In genomic region chr1:192086279-192087037, GRCm38 (mm10) we compare ENCODE assay signal across 12 mouse cellular contexts. TPM values are rescaled to one million over a fixed set of nuclear protein-coding genes. Genes with fewer than 3 reads are reported as not detected.
DNase-seq lines count a peak whose midpoint lies in the region; ATAC-seq and TF ChIP-seq lines count a peak whose summit lies in the region.
"Had no signal": no experiment of that assay in that cellular context is flagged by ENCODE, and none has a peak within 500 bp of the region (broad histone marks: within the 10 kb centered on the region; RNA-seq: fewer than 3 reads in every experiment).

No protein-coding gene starts in this region.

- TF ChIP-seq POLR2A in small intestine, adult 2 months (IDR thresholded peaks at IDR 0.05; ENCODE audit: low read depth, low read length): no peak

- WGBS in small intestine, adult 2 months: 58% methylated on average over 12 of the region's 12 CpGs

- TF ChIP-seq CTCF in small intestine, adult 2 months (IDR thresholded peaks at IDR 0.05; ENCODE audit: extremely low read depth, insufficient read length, insufficient replicate concordance, low read depth, low read length): peak; percentile 6; the same call in 1 of the 2 replicates

- peak; percentile 40 to 60 for DNase-seq in thymus, postnatal 36 days
- DNase-seq in adrenal gland, adult 8-10 months: no peak
- DNase-seq in ovary, postnatal 36 days (ENCODE audit: low spot score): no peak
- DNase-seq: cerebellum, postnatal 10 days; gastrocnemius, adult 2 months; kidney, postnatal 25 days had no signal

- H3K4me1 ChIP-seq in megakaryocyte, embryonic 14.5 days: peaks cover 71% of the 10 kb centered on the region
- peaks cover 16% of the 10 kb centered on the region for H3K4me1 ChIP-seq in small intestine, adult 2 months (ENCODE audit: control insufficient read depth, insufficient read depth, insufficient read length, low read length)

- ATAC-seq in megakaryocyte, adult 5-6 weeks (ENCODE audit: poor library complexity, severe bottlenecking): no peak
- peak; percentile 78 for ATAC-seq in activated CD4-positive, CD25-positive, alpha-beta regulatory T cell, adult 4 months

- peaks cover 87% of the 10 kb centered on the region for H3K36me3 ChIP-seq in megakaryocyte, embryonic 14.5 days (replicated peaks; ENCODE audit: low read length)
- no peaks in the 10 kb centered on the region for H3K36me3 ChIP-seq in small intestine, adult 2 months (ENCODE audit: control insufficient read depth, insufficient read depth, low read length)
- H3K36me3 ChIP-seq: forebrain, embryonic 10.5 days had no signal

- H3K27me3 ChIP-seq in megakaryocyte, embryonic 14.5 days (replicated peaks): no peaks in the 10 kb centered on the region
- H3K27me3 ChIP-seq in small intestine, adult 2 months (ENCODE audit: control insufficient read depth, insufficient read depth, low read length): no peaks in the 10 kb centered on the region

- peaks cover 11% of the 10 kb centered on the region for H3K9me3 ChIP-seq in megakaryocyte, embryonic 14.5 days

- peak overlapping the region; percentile 80 for H3K4me3 ChIP-seq in megakaryocyte, embryonic 14.5 days (replicated peaks)
- H3K4me3 ChIP-seq in small intestine, adult 2 months (ENCODE audit: low read depth, low read length): peak overlapping the region; percentile 4; the same call in 1 of the 2 replicates
- H3K4me3 ChIP-seq: forebrain, embryonic 10.5 days; gastrocnemius, adult 2 months; heart, embryonic 13.5 days had no signal

- peak overlapping the region; percentile 49 for H3K27ac ChIP-seq in small intestine, adult 2 months (ENCODE audit: insufficient read depth, low read depth, low read length)
- H3K27ac ChIP-seq: forebrain, embryonic 10.5 days; gastrocnemius, adult 2 months; heart, embryonic 13.5 days had no signal

RNA-seq across cellular contexts. Expression of gene Traf5, which starts 5.9 kb away (rescaled TPM):
- 3.8 and 8.2 TPM in 2 replicates for polyA plus RNA-seq in megakaryocyte, embryonic 14.5 days (2012; ENCODE audit: insufficient read depth, low replicate concordance)
- 26.7 and 33.1 TPM in 2 replicates for total RNA-seq in megakaryocyte, adult 5-6 weeks (2015)
- total RNA-seq in megakaryocyte, adult 5-6 weeks (2017): 15.8 and 18.9 TPM in 2 replicates
- polyA plus RNA-seq in activated CD4-positive, CD25-positive, alpha-beta regulatory T cell, adult 4 months (2017; shearing (Covaris generic)): 10 to 100 TPM; 54.1 to 58.9 TPM
- 5.0 and 9.7 TPM in 2 replicates for polyA plus RNA-seq in small intestine, adult 2 months (2012; rRNA removed)
- 10 to 100 TPM in 1 of 4 experiments, 1 to 10 TPM in 3; 4.5 to 15.4 (median 7.7) TPM for total RNA-seq in adrenal gland, adult 8-10 months (2022)

RNA-seq across cellular contexts. Expression of gene Rcor3, which starts 51.4 kb away (rescaled TPM):
- polyA plus RNA-seq in megakaryocyte, embryonic 14.5 days (2012; ENCODE audit: insufficient read depth, low replicate concordance): 6.0 and 15.6 TPM in 2 replicates
- 22.4 and 25.1 TPM in 2 replicates for total RNA-seq in megakaryocyte, adult 5-6 weeks (2015)
- 15.7 and 18.3 TPM in 2 replicates for total RNA-seq in megakaryocyte, adult 5-6 weeks (2017)
- 10 to 100 TPM; 16.0 to 17.8 TPM for polyA plus RNA-seq in activated CD4-positive, CD25-positive, alpha-beta regulatory T cell, adult 4 months (2017; shearing (Covaris generic))
- 19.9 and 38.0 TPM in 2 replicates for polyA plus RNA-seq in small intestine, adult 2 months (2012; rRNA removed)
- 10 to 100 TPM; 22.5 to 35.7 (median 28.8) TPM for total RNA-seq in adrenal gland, adult 8-10 months (2022)

Comparison
In these comparisons a context has a peak if more than half of its experiments do, and no peak if none do; other contexts are left out.
1. DNase-seq: peak in thymus, postnatal 36 days (2 of 2); none in adrenal gland, adult 8-10 months (single experiment) and ovary, postnatal 36 days (single experiment).